Mouse (Mus musculus) megakaryocyte, embryonic 14.5 days (primary cell): Measurements from ENCODE around the gene Vangl2.

ENCODE experiments used
- FLI1 ChIP-seq: IDR thresholded peaks from 2 replicates; pipeline ENCODE4 v1.6.1; 2012; ENCODE audit warnings: low read length, inconsistent platforms, mixed read lengths
- GATA1 ChIP-seq: IDR thresholded peaks from 3 replicates; pipeline ENCODE4 v1.6.1; 2012; ENCODE audit warnings: mixed read lengths, low read length, inconsistent platforms, borderline replicate concordance

- TF ChIP-seq GATA1 (no peak), FLI1 (no peak)
Observed at GRCm38 (mm10) chr1:171992901-171993530, 35.2 kb downstream of the Vangl2 start.
